Mouse (Mus musculus): ENCODE measurements at regions not wholly inside any gene's neighbourhood (a gene's known extent, or its start where the extent isn't known, plus 50 kb on each side); places are given as distances from the start of the nearest gene placed in this dataset.

DNA sequence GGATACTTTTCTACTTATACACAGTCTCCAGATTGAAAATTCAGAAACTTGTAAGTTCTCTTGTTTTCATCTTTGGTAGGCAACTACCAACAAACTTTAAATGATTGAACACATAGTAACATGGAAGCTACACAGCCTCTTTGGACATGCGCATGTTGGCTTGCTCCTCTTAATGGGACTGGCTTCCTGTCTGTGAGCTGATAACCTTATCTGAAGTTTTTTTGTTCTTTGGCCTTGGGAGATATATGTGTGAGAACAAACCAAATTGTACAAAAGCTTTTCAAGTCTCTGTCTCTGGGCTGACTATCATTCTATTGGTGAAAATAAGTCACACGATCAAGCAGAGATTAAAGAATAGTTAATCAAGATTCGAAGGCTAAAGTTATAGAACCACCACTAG, 70.1 kb upstream of the Tmx4 start:
- Histone ChIP-seq H3K4me2 (ENCODE audit: low read depth) (no peak overlapping the region), H3K9ac (replicated peaks) (no peak overlapping the region), H3K4me3 (ENCODE audit: insufficient read depth in 1 of 2, low read depth in 2 of 2, low read length in 2 of 2) (no peak overlapping the region), H3K27ac (no peak overlapping the region), H3K36me3 (replicated peaks; ENCODE audit: control insufficient read depth, insufficient read depth, low read depth) (no peaks in the 10 kb centered on the region), H3K9me3 (ENCODE audit: control insufficient read depth, low read length) (no peaks in the 10 kb centered on the region), H3K27me3 (ENCODE audit: control insufficient read depth, insufficient read depth, low read length) (no peaks in the 10 kb centered on the region), H3K4me1 (replicated peaks; ENCODE audit: control insufficient read depth in 2 of 2, insufficient read depth in 2 of 2, low read length in 1 of 2) (no peaks in the 10 kb centered on the region)
- WGBS (ENCODE audit: insufficient replicate concordance), result 48% methylated on average over 3 of the region's 3 CpGs
- no peak for DNase-seq (ENCODE audit: low read depth in 3 of 3, low spot score in 3 of 3)
- no peak for ATAC-seq (ENCODE audit: insufficient read depth)
- TF ChIP-seq EP300 (IDR thresholded peaks at IDR 0.05; ENCODE audit: low read depth) (no peak), CTCF (IDR thresholded peaks at IDR 0.05; ENCODE audit: low read depth) (no peak)

DNA sequence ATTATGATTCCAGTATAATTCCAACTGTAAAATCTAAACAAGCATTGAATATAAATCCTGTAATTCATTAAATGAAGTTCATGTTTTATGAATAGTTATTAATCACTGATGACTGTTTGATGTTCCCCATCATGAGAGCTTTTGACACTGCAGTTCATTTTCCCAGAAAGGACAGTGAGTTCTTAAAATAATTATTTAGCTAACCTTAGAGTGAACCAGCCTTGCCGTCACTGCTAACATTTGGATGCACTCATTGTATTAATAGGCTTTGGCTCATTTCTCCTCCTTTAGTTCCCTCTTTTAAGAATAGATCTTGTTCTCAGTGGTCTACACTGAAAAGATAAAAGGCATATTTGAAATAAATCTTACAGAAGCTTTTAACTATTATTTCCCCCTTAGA, 64.8 kb upstream of the Tmx4 start:
- Histone ChIP-seq H3K4me3 (ENCODE audit: insufficient read depth in 1 of 2, low read depth in 2 of 2, low read length in 2 of 2) (no peak overlapping the region), H3K4me2 (ENCODE audit: low read depth) (no peak overlapping the region), H3K36me3 (replicated peaks; ENCODE audit: control insufficient read depth, insufficient read depth, low read depth) (no peaks in the 10 kb centered on the region), H3K9ac (replicated peaks) (no peak overlapping the region), H3K4me1 (replicated peaks; ENCODE audit: control insufficient read depth in 2 of 2, insufficient read depth in 2 of 2, low read length in 1 of 2) (no peaks in the 10 kb centered on the region), H3K27me3 (ENCODE audit: control insufficient read depth, insufficient read depth, low read length) (no peaks in the 10 kb centered on the region), H3K9me3 (ENCODE audit: control insufficient read depth, low read length) (no peaks in the 10 kb centered on the region), H3K27ac (no peak overlapping the region)
- DNase-seq (ENCODE audit: low read depth in 3 of 3, low spot score in 3 of 3) (no peak), ATAC-seq (ENCODE audit: insufficient read depth) (no peak)
- 79% methylated on average over 1 of the region's 1 CpGs for WGBS (ENCODE audit: insufficient replicate concordance)
- no peak for TF ChIP-seq CTCF (IDR thresholded peaks at IDR 0.05; ENCODE audit: low read depth)
- no peak for TF ChIP-seq EP300 (IDR thresholded peaks at IDR 0.05; ENCODE audit: low read depth)

GRCm38 (mm10) chr2:134703067-134703466, 59.1 kb upstream of the Tmx4 start:
- H3K27ac ChIP-seq, result no peak overlapping the region
- 49% methylated on average over 2 of the region's 2 CpGs for WGBS (ENCODE audit: insufficient replicate concordance)
- no peaks in the 10 kb centered on the region for H3K36me3 ChIP-seq (replicated peaks; ENCODE audit: control insufficient read depth, insufficient read depth, low read depth)
- no peaks in the 10 kb centered on the region for H3K27me3 ChIP-seq (ENCODE audit: control insufficient read depth, insufficient read depth, low read length)
- no peaks in the 10 kb centered on the region for H3K9me3 ChIP-seq (ENCODE audit: control insufficient read depth, low read length)
- H3K4me3 ChIP-seq (ENCODE audit: insufficient read depth in 1 of 2, low read depth in 2 of 2, low read length in 2 of 2), result no peak overlapping the region
- ATAC-seq (ENCODE audit: insufficient read depth) (no peak), DNase-seq (ENCODE audit: low read depth in 3 of 3, low spot score in 3 of 3) (no peak)
- H3K9ac ChIP-seq (replicated peaks), result no peak overlapping the region
- H3K4me1 ChIP-seq (replicated peaks; ENCODE audit: control insufficient read depth in 2 of 2, insufficient read depth in 2 of 2, low read length in 1 of 2), result no peaks in the 10 kb centered on the region
- no peak for TF ChIP-seq EP300 (IDR thresholded peaks at IDR 0.05; ENCODE audit: low read depth)
- TF ChIP-seq CTCF (IDR thresholded peaks at IDR 0.05; ENCODE audit: low read depth), result no peak
- H3K4me2 ChIP-seq (ENCODE audit: low read depth), result no peak overlapping the region

DNA sequence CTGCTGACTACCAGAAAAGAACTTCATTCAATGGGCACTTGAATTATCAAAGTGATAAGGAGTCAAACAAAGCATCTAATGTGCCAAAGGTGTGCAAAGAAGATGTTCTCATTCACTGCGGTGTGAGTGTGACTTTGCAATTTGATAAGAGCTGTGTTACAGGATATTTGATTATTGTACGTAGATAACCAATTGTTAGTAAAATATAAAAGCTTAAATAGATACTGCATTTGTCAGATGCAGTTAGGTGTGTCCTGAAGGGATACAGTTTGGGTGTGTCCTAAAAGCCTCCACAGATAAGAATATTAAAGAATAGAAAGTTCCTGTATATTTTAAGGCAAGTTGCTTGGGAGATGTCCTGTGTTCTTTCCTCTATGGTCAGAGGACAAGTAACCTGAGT, 53.5 kb upstream of the Tmx4 start:
- Histone ChIP-seq H3K9me3 (ENCODE audit: control insufficient read depth, low read length) (no peaks in the 10 kb centered on the region), H3K4me1 (replicated peaks; ENCODE audit: control insufficient read depth in 2 of 2, insufficient read depth in 2 of 2, low read length in 1 of 2) (no peaks in the 10 kb centered on the region), H3K36me3 (replicated peaks; ENCODE audit: control insufficient read depth, insufficient read depth, low read depth) (no peaks in the 10 kb centered on the region), H3K4me3 (ENCODE audit: insufficient read depth in 1 of 2, low read depth in 2 of 2, low read length in 2 of 2) (no peak overlapping the region), H3K9ac (replicated peaks) (no peak overlapping the region), H3K4me2 (ENCODE audit: low read depth) (no peak overlapping the region), H3K27ac (no peak overlapping the region), H3K27me3 (ENCODE audit: control insufficient read depth, insufficient read depth, low read length) (no peaks in the 10 kb centered on the region)
- TF ChIP-seq CTCF (IDR thresholded peaks at IDR 0.05; ENCODE audit: low read depth) (no peak), EP300 (IDR thresholded peaks at IDR 0.05; ENCODE audit: low read depth) (no peak)
- 38% methylated on average over 2 of the region's 2 CpGs for WGBS (ENCODE audit: insufficient replicate concordance)
- DNase-seq (ENCODE audit: low read depth in 3 of 3, low spot score in 3 of 3), result no peak
- ATAC-seq (ENCODE audit: insufficient read depth), result no peak

- ATAC-seq (ENCODE audit: insufficient read depth) (no peak), DNase-seq (ENCODE audit: low read depth in 3 of 3, low spot score in 3 of 3) (no peak)
- Histone ChIP-seq H3K9ac (replicated peaks) (no peak overlapping the region), H3K4me3 (ENCODE audit: insufficient read depth in 1 of 2, low read depth in 2 of 2, low read length in 2 of 2) (no peak overlapping the region), H3K27ac (no peak overlapping the region), H3K4me2 (ENCODE audit: low read depth) (no peak overlapping the region), H3K4me1 (replicated peaks; ENCODE audit: control insufficient read depth in 2 of 2, insufficient read depth in 2 of 2, low read length in 1 of 2) (no peaks in the 10 kb centered on the region), H3K36me3 (replicated peaks; ENCODE audit: control insufficient read depth, insufficient read depth, low read depth) (no peaks in the 10 kb centered on the region), H3K9me3 (ENCODE audit: control insufficient read depth, low read length) (no peaks in the 10 kb centered on the region), H3K27me3 (ENCODE audit: control insufficient read depth, insufficient read depth, low read length) (no peaks in the 10 kb centered on the region)
- WGBS (ENCODE audit: insufficient replicate concordance), result 64% methylated on average over 2 of the region's 2 CpGs
- TF ChIP-seq CTCF (IDR thresholded peaks at IDR 0.05; ENCODE audit: low read depth) (no peak), EP300 (IDR thresholded peaks at IDR 0.05; ENCODE audit: low read depth) (no peak)
Observed at GRCm38 (mm10) chr2:134696394-134696793, 52.4 kb upstream of the Tmx4 start.

Data from liver, embryonic 14.5 days (tissue).